Mouse (Mus musculus) brain, adult 10 weeks (tissue): Measurements from ENCODE around the gene Batf2. TPM values are rescaled to one million over a fixed set of nuclear protein-coding genes. Genes with fewer than 3 reads are reported as not detected.

Source experiments
- polyA plus RNA-seq: library from polyadenylated mRNA; stranded (reverse); fragments of 350-450 nt; fragmentation: Illumina TruSeq; extraction: RNeasy Lipid Tissue Mini Kit (QIAGEN cat#74804); gene quantifications from one replicate; pipeline ENCODE4 v1.2.3, GENCODE M21; 2015; ENCODE audit warnings: low read depth, low replicate concordance

Batf2 gene
- polyA plus RNA-seq = not detected

GRCm38 (mm10) chr19:6140678-6141393, at the start of gene Batf2:
Gene Batf2, plus strand, starts transcription at chr19:6140983.

GRCm38 (mm10) chr19:6094119-6094518, 46.7 kb upstream of the Batf2 start, which contains the start of gene AC131692.1:
Gene AC131692.1, plus strand, starts transcription at chr19:6094419.

GRCm38 (mm10) chr19:6105586-6105985, 35.2 kb upstream of the Batf2 start, which contains the start of gene Naaladl1:
Gene Naaladl1, plus strand, starts transcription at chr19:6105782.

GRCm38 (mm10) chr19:6117986-6118676, 22.7 kb upstream of the Batf2 start, which contains the start of gene Sac3d1:
Gene Sac3d1, minus strand, starts transcription at chr19:6118650.

GRCm38 (mm10) chr19:6127760-6128341, 12.9 kb upstream of the Batf2 start, which contains the start of gene Snx15:
Gene Snx15, minus strand, starts transcription at chr19:6128304.

GRCm38 (mm10) chr19:6141394-6141749, 589 bp downstream of the Batf2 start, which contains the start of gene Arl2:
Gene Arl2, minus strand, starts transcription at chr19:6141548.

GRCm38 (mm10) chr19:6184131-6184530, 43.3 kb downstream of the Batf2 start, which contains the start of gene Majin:
Gene Majin, plus strand, starts transcription at chr19:6184388.

Other genes starting within 250 kb of the Batf2 start
- 3.6 TPM for gene Tigd3, start 246.8 kb upstream of the Batf2 start, polyA plus RNA-seq
- gene Dpf2, start 228.0 kb upstream of the Batf2 start, polyA plus RNA-seq = 58.0 TPM
- 9.0 TPM for gene Cdc42ep2, start 216.2 kb upstream of the Batf2 start, polyA plus RNA-seq
- 7.5 TPM for gene Pola2, start 176.8 kb upstream of the Batf2 start, polyA plus RNA-seq
- gene Slc22a20, start 154.8 kb upstream of the Batf2 start, polyA plus RNA-seq = not detected
- 17.9 TPM for gene Capn1, start 125.1 kb upstream of the Batf2 start, polyA plus RNA-seq
- 33.6 TPM for gene Syvn1, start 94.4 kb upstream of the Batf2 start, polyA plus RNA-seq
- 61.3 TPM for gene Mrpl49, start 83.2 kb upstream of the Batf2 start, polyA plus RNA-seq
- 1,093 TPM for gene Fau, start 83.1 kb upstream of the Batf2 start, polyA plus RNA-seq
- gene Znhit2, start 79.8 kb upstream of the Batf2 start, polyA plus RNA-seq = 30.1 TPM
- gene Tm7sf2, start 72.6 kb upstream of the Batf2 start, polyA plus RNA-seq = 37.3 TPM
- 58.5 TPM for gene Vps51, start 63.8 kb upstream of the Batf2 start, polyA plus RNA-seq
- gene Tmem262, start 61.0 kb upstream of the Batf2 start, polyA plus RNA-seq = not detected
- gene Gm28374, start 58.7 kb upstream of the Batf2 start, polyA plus RNA-seq = not detected
- gene Zfpl1, start 56.0 kb upstream of the Batf2 start, polyA plus RNA-seq = 47.7 TPM
- gene Cdca5, start 56.0 kb upstream of the Batf2 start, polyA plus RNA-seq = 0.42 TPM
- not detected for gene AC131692.1, start 46.6 kb upstream of the Batf2 start, polyA plus RNA-seq
- not detected for gene Naaladl1, start 35.2 kb upstream of the Batf2 start, polyA plus RNA-seq
- 16.8 TPM for gene Sac3d1, start 22.3 kb upstream of the Batf2 start, polyA plus RNA-seq
- gene Snx15, start 12.7 kb upstream of the Batf2 start, polyA plus RNA-seq = 39.0 TPM
- gene Arl2, start 565 bp downstream of the Batf2 start, polyA plus RNA-seq = 91.3 TPM
- not detected for gene Majin, start 43.4 kb downstream of the Batf2 start, polyA plus RNA-seq
- not detected for gene Gpha2, start 85.4 kb downstream of the Batf2 start, polyA plus RNA-seq
- 120 TPM for gene Ppp2r5b, start 94.9 kb downstream of the Batf2 start, polyA plus RNA-seq
- gene Atg2a, start 100.7 kb downstream of the Batf2 start, polyA plus RNA-seq = 18.9 TPM
- 27.8 TPM for gene Ehd1, start 135.7 kb downstream of the Batf2 start, polyA plus RNA-seq
- 2.4 TPM for gene Cdc42bpg, start 165.5 kb downstream of the Batf2 start, polyA plus RNA-seq
- gene Men1, start 194.0 kb downstream of the Batf2 start, polyA plus RNA-seq = 44.9 TPM
- 71.5 TPM for gene Map4k2, start 200.2 kb downstream of the Batf2 start, polyA plus RNA-seq
- 147 TPM for gene Sf1, start 222.7 kb downstream of the Batf2 start, polyA plus RNA-seq
- gene Pygm, start 243.4 kb downstream of the Batf2 start, polyA plus RNA-seq = 41.5 TPM